ENCODE assay signal across 14 mouse cellular contexts in genomic region chr9:91350211-91350791, GRCm38 (mm10). TPM values are rescaled to one million over a fixed set of nuclear protein-coding genes. Genes with fewer than 3 reads are reported as not detected.
DNase-seq lines count a peak whose midpoint lies in the region; ATAC-seq and TF ChIP-seq lines count a peak whose summit lies in the region.
"Had no signal": no experiment of that assay in that cellular context is flagged by ENCODE, and none has a peak within 500 bp of the region (broad histone marks: within the 10 kb centered on the region; RNA-seq: fewer than 3 reads in every experiment).

No protein-coding gene starts in this region.

- WGBS in forebrain, embryonic 15.5 days: 9% methylated on average over 16 of the region's 16 CpGs
- 2% methylated on average over 16 of the region's 16 CpGs for WGBS in midbrain, embryonic 14.5 days

- peak; percentile 69 for DNase-seq in brain, embryonic 14.5 days (ENCODE audit: low read depth)
- peak; percentile 56 to 74 for DNase-seq in cerebellum, postnatal 14 days
- DNase-seq in midbrain, embryonic 14.5 days: peak; percentile 52
- DNase-seq in c-Kit-positive CD71-positive TER-119-positive erythroid progenitor cells, embryonic 14.5 days (ENCODE audit: low spot score): no peak
- no peak for DNase-seq in kidney, postnatal 25 days
- DNase-seq in spleen, adult 18-20 months: no peak
- DNase-seq in adrenal gland, adult 18-20 months (ENCODE audit: low spot score in 2 of 2): no peak

- ATAC-seq in forebrain, embryonic 15.5 days (replicated peaks): no peak
- ATAC-seq in midbrain, embryonic 14.5 days (ENCODE audit: low FRiP score, low TSS enrichment): no peak
- ATAC-seq: intestine, embryonic 15.5 days had no signal

- peaks cover 8% of the 10 kb centered on the region for H3K4me1 ChIP-seq in forebrain, embryonic 15.5 days
- peaks cover 6% of the 10 kb centered on the region; the same call in 1 of the 2 replicates for H3K4me1 ChIP-seq in midbrain, embryonic 14.5 days (ENCODE audit: control insufficient read depth, insufficient read depth, low read length)
- H3K4me1 ChIP-seq: intestine, embryonic 15.5 days; limb, embryonic 13.5 days had no signal

- H3K9me3 ChIP-seq in forebrain, embryonic 15.5 days: no peaks in the 10 kb centered on the region
- no peaks in the 10 kb centered on the region for H3K9me3 ChIP-seq in midbrain, embryonic 14.5 days (ENCODE audit: control insufficient read depth, low read length)
- H3K9me3 ChIP-seq: embryonic facial prominence, embryonic 15.5 days; intestine, embryonic 15.5 days; limb, embryonic 13.5 days had no signal

- H3K27me3 ChIP-seq in forebrain, embryonic 15.5 days: peaks cover 52% of the 10 kb centered on the region
- peaks cover 58% of the 10 kb centered on the region for H3K27me3 ChIP-seq in midbrain, embryonic 14.5 days (ENCODE audit: control insufficient read depth, insufficient read depth, low read length)
- H3K27me3 ChIP-seq: CH12.LX had no signal

- TF ChIP-seq CTCF in brain, embryonic 14.5 days (IDR thresholded peaks at IDR 0.05; ENCODE audit: borderline replicate concordance, extremely low read depth, insufficient read depth, insufficient read length): no peak

- no peaks in the 10 kb centered on the region for H3K36me3 ChIP-seq in forebrain, embryonic 15.5 days
- no peaks in the 10 kb centered on the region for H3K36me3 ChIP-seq in midbrain, embryonic 14.5 days (ENCODE audit: control insufficient read depth, insufficient read depth, low read length)
- H3K36me3 ChIP-seq: embryonic facial prominence, embryonic 15.5 days; intestine, embryonic 15.5 days; limb, embryonic 13.5 days had no signal

- no peak for TF ChIP-seq POLR2A in brain, embryonic 14.5 days (IDR thresholded peaks at IDR 0.05; ENCODE audit: borderline replicate concordance, extremely low read depth, insufficient read depth, insufficient read length, poor library complexity, severe bottlenecking)

- H3K27ac ChIP-seq in forebrain, embryonic 15.5 days (replicated peaks): peak overlapping the region; percentile 74
- peak overlapping the region; percentile 70 for H3K27ac ChIP-seq in midbrain, embryonic 14.5 days (replicated peaks; ENCODE audit: low read depth, low read length)
- H3K27ac ChIP-seq: embryonic facial prominence, embryonic 15.5 days; intestine, embryonic 15.5 days; limb, embryonic 13.5 days had no signal

- 0 out of 2 replicates have a peak overlapping the region, but pooled peaks have one; percentile 6 for H3K9ac ChIP-seq in forebrain, embryonic 15.5 days (replicated peaks)
- peak overlapping the region; percentile 26; the same call in 1 of the 2 replicates for H3K9ac ChIP-seq in midbrain, embryonic 14.5 days (replicated peaks; ENCODE audit: low read length)
- H3K9ac ChIP-seq: embryonic facial prominence, embryonic 15.5 days; intestine, embryonic 15.5 days; limb, embryonic 13.5 days had no signal

- peak overlapping the region; percentile 21 for H3K4me3 ChIP-seq in forebrain, embryonic 15.5 days
- H3K4me3 ChIP-seq in midbrain, embryonic 14.5 days (replicated peaks; ENCODE audit: low read depth, low read length): peak overlapping the region; percentile 19
- H3K4me3 ChIP-seq: intestine, embryonic 15.5 days; limb, embryonic 13.5 days had no signal

- peak overlapping the region; percentile 33 for H3K4me2 ChIP-seq in forebrain, embryonic 15.5 days (replicated peaks)
- peak overlapping the region; percentile 54 for H3K4me2 ChIP-seq in midbrain, embryonic 14.5 days (ENCODE audit: low read length)
- H3K4me2 ChIP-seq: embryonic facial prominence, embryonic 15.5 days; intestine, embryonic 15.5 days; limb, embryonic 13.5 days had no signal

RNA-seq across cellular contexts. Expression of gene Zic4, which starts 11.9 kb away (rescaled TPM):
- 89.6 and 91.1 TPM in 2 replicates for polyA plus RNA-seq in brain, embryonic 14.5 days (2012; rRNA removed)
- 46.2 and 55.0 TPM in 2 replicates for polyA plus RNA-seq in forebrain, embryonic 15.5 days (2015; fragmentation: Nextera tagmentation; extraction: Ambion mirVana)
- polyA plus RNA-seq in midbrain, embryonic 14.5 days (2014; fragmentation: Nextera tagmentation; extraction: Ambion mirVana): 32.4 and 49.1 TPM in 2 replicates
- total RNA-seq in adrenal gland, adult 18-20 months (2021): not detected
- total RNA-seq: CH12.LX had no signal
- polyA plus RNA-seq: gonadal fat pad, adult 2 months; intestine, embryonic 15.5 days; thymus, postnatal 0 days had no signal

RNA-seq across cellular contexts. Expression of gene Zic1, which starts 15.3 kb away (rescaled TPM):
- 576 and 642 TPM in 2 replicates for polyA plus RNA-seq in brain, embryonic 14.5 days (2012; rRNA removed)
- 9.6 and 9.8 TPM in 2 replicates for polyA plus RNA-seq in forebrain, embryonic 15.5 days (2015; fragmentation: Nextera tagmentation; extraction: Ambion mirVana)
- polyA plus RNA-seq in midbrain, embryonic 14.5 days (2014; fragmentation: Nextera tagmentation; extraction: Ambion mirVana): 17.8 and 18.5 TPM in 2 replicates
- not detected for total RNA-seq in adrenal gland, adult 18-20 months (2021)
- total RNA-seq: CH12.LX had no signal
- polyA plus RNA-seq: gonadal fat pad, adult 2 months; intestine, embryonic 15.5 days; thymus, postnatal 0 days had no signal

Comparison
In these comparisons a context has a peak if more than half of its experiments do, and no peak if none do; other contexts are left out.
1. DNase-seq: peak in brain, embryonic 14.5 days (single experiment), cerebellum, postnatal 14 days (2 of 2) and midbrain, embryonic 14.5 days (single experiment); none in c-Kit-positive CD71-positive TER-119-positive erythroid progenitor cells, embryonic 14.5 days (single experiment), kidney, postnatal 25 days (0 of 2), spleen, adult 18-20 months (0 of 2) and adrenal gland, adult 18-20 months (0 of 2).
2. RNA of gene Zic1, which starts 15.3 kb away (polyA plus RNA-seq): 576 to 642 TPM in brain, embryonic 14.5 days; 17.8 to 18.5 TPM in midbrain, embryonic 14.5 days and 9.6 to 9.8 TPM in forebrain, embryonic 15.5 days; every median in the first group is over 10 times any median in the second.